Mouse (Mus musculus) bone marrow macrophage, adult 2 months (primary cell): ENCODE data around the gene Slc6a16. TPM values are rescaled to one million over a fixed set of nuclear protein-coding genes. Genes with fewer than 3 reads are reported as not detected.

Experiments
- H3K27ac ChIP-seq: 2 replicates; pipeline ENCODE4 v1.5.1; 2012; ENCODE audit warnings: low read depth, low read length; ENCODE audit not compliant: insufficient read depth
- H3K4me1 ChIP-seq: 2 replicates; pipeline ENCODE4 v1.6.1; 2012; ENCODE audit warnings: low read length; ENCODE audit not compliant: control insufficient read depth, insufficient read depth
- H3K4me3 ChIP-seq: 2 replicates; pipeline ENCODE4 v1.5.1; 2012; ENCODE audit warnings: mild to moderate bottlenecking, low read length, moderate library complexity; ENCODE audit not compliant: insufficient read depth
- CTCF ChIP-seq: IDR thresholded peaks from 2 replicates; pipeline ENCODE4 v1.5.1; 2012; ENCODE audit warnings: low read depth, mild to moderate bottlenecking, low read length, moderate library complexity
- POLR2A ChIP-seq: IDR thresholded peaks from 2 replicates; pipeline ENCODE4 v1.6.1; 2012; ENCODE audit warnings: mild to moderate bottlenecking, low read depth, low read length, borderline replicate concordance
- polyA plus RNA-seq: library from polyadenylated mRNA; stranded (reverse); fragments of >200 nt; gene quantifications from 2 replicates; pipeline ENCODE4 v1.2.4, GENCODE M21; 2012; ENCODE audit not compliant: missing spikeins, insufficient read depth, insufficient read length

The Slc6a16 gene
- polyA plus RNA-seq, 1 experiment, result not detected

- Histone ChIP-seq H3K27ac (no peak overlapping the region), H3K4me3 (no peak overlapping the region), H3K4me1 (peaks cover 7% of the 10 kb centered on the region)
- TF ChIP-seq CTCF, result no peak
- TF ChIP-seq POLR2A, result no peak
Measured at GRCm38 (mm10) chr7:45272786-45273412, 32.0 kb downstream of the Slc6a16 start.

GRCm38 (mm10) chr7:45273672-45274071 lies 32.8 kb downstream of the Slc6a16 start:
- TF ChIP-seq POLR2A, result no peak
- TF ChIP-seq CTCF, result no peak
- H3K4me1 ChIP-seq, result peaks cover 7% of the 10 kb centered on the region
- H3K27ac ChIP-seq, result no peak overlapping the region
- H3K4me3 ChIP-seq, result no peak overlapping the region

- no peak within 1 kb of the TSS for H3K27ac ChIP-seq
- peaks cover 7% of the 10 kb centered on the region for H3K4me1 ChIP-seq
- H3K4me3 ChIP-seq, result peak within 1 kb of the TSS; percentile 63
- TF ChIP-seq POLR2A (no peak), CTCF (peak; percentile 49; the same call in 1 of the 2 replicates)
Measured at GRCm38 (mm10) chr7:45277136-45277760, 36.4 kb downstream of the Slc6a16 start, which contains the start of gene Slc6a21. Gene Slc6a21, plus strand, starts transcription at chr7:45277513.

GRCm38 (mm10) chr7:45286486-45286885 lies 45.6 kb downstream of the Slc6a16 start:
- Histone ChIP-seq H3K4me3 (no peak overlapping the region), H3K27ac (no peak overlapping the region), H3K4me1 (no peaks in the 10 kb centered on the region)
- TF ChIP-seq CTCF (no peak), POLR2A (no peak)

GRCm38 (mm10) chr7:45296626-45297025 lies 55.7 kb downstream of the Slc6a16 start:
- Histone ChIP-seq H3K4me1 (no peaks in the 10 kb centered on the region), H3K27ac (no peak overlapping the region), H3K4me3 (no peak overlapping the region)
- TF ChIP-seq CTCF, result no peak
- TF ChIP-seq POLR2A, result no peak

- Histone ChIP-seq H3K4me1 (no peaks in the 10 kb centered on the region), H3K27ac (no peak overlapping the region), H3K4me3 (no peak overlapping the region)
- no peak for TF ChIP-seq CTCF
- TF ChIP-seq POLR2A, result no peak
Measured at GRCm38 (mm10) chr7:45297563-45297962, 56.7 kb downstream of the Slc6a16 start.

- no peak overlapping the region for H3K27ac ChIP-seq
- H3K4me1 ChIP-seq, result no peaks in the 10 kb centered on the region
- H3K4me3 ChIP-seq, result no peak overlapping the region
- TF ChIP-seq CTCF, result peak; percentile 56
- no peak for TF ChIP-seq POLR2A
Measured at GRCm38 (mm10) chr7:45299752-45300151, 58.9 kb downstream of the Slc6a16 start.

GRCm38 (mm10) chr7:45300270-45300669 lies 59.4 kb downstream of the Slc6a16 start:
- no peak overlapping the region for H3K27ac ChIP-seq
- H3K4me1 ChIP-seq, result no peaks in the 10 kb centered on the region
- no peak overlapping the region for H3K4me3 ChIP-seq
- TF ChIP-seq CTCF (no peak), POLR2A (no peak)

- H3K27ac ChIP-seq, result no peak overlapping the region
- no peak for TF ChIP-seq CTCF
- TF ChIP-seq POLR2A, result no peak
- H3K4me1 ChIP-seq, result no peaks in the 10 kb centered on the region
- no peak overlapping the region for H3K4me3 ChIP-seq
Measured at GRCm38 (mm10) chr7:45302626-45303025, 61.7 kb downstream of the Slc6a16 start.

- Histone ChIP-seq H3K4me1 (no peaks in the 10 kb centered on the region), H3K4me3 (no peak overlapping the region), H3K27ac (no peak overlapping the region)
- no peak for TF ChIP-seq POLR2A
- no peak for TF ChIP-seq CTCF
Measured at GRCm38 (mm10) chr7:45304869-45305268, 64.0 kb downstream of the Slc6a16 start.
